ENCODE assay signal across 27 mouse cellular contexts in genomic region chr14:77100285-77100684, GRCm38 (mm10). TPM values are rescaled to one million over a fixed set of nuclear protein-coding genes. Genes with fewer than 3 reads are reported as not detected.
DNase-seq lines count a peak whose midpoint lies in the region; ATAC-seq and TF ChIP-seq lines count a peak whose summit lies in the region.
"Had no signal": no experiment of that assay in that cellular context is flagged by ENCODE, and none has a peak within 500 bp of the region (broad histone marks: within the 10 kb centered on the region; RNA-seq: fewer than 3 reads in every experiment).

No protein-coding gene starts in this region.

- H3K9me3 ChIP-seq in lung, embryonic 14.5 days (ENCODE audit: low read depth, low read length) = no peaks in the 10 kb centered on the region
- H3K9me3 ChIP-seq: embryonic facial prominence, embryonic 12.5 days; forebrain, embryonic 10.5 days; forebrain, embryonic 15.5 days; heart, embryonic 12.5 days; limb, embryonic 12.5 days; megakaryocyte, embryonic 14.5 days; midbrain, embryonic 13.5 days had no signal

- H3K4me2 ChIP-seq in lung, embryonic 14.5 days = no peak overlapping the region
- H3K4me2 ChIP-seq: embryonic facial prominence, embryonic 12.5 days; forebrain, embryonic 15.5 days; heart, embryonic 12.5 days; hindbrain, embryonic 14.5 days; limb, embryonic 12.5 days; midbrain, embryonic 13.5 days had no signal

- no peak for ATAC-seq in lung, embryonic 14.5 days (ENCODE audit: insufficient read depth)
- ATAC-seq in megakaryocyte-erythroid progenitor cell, adult 5-6 weeks (replicated peaks; ENCODE audit: low FRiP score, low TSS enrichment, poor library complexity, severe bottlenecking) = peak; percentile 55
- ATAC-seq: forebrain, embryonic 15.5 days; intestine, postnatal 0 days; midbrain, embryonic 13.5 days; Patski had no signal

- no peak overlapping the region for H3K4me3 ChIP-seq in lung, embryonic 14.5 days (ENCODE audit: low read depth, low read length)
- H3K4me3 ChIP-seq: embryonic facial prominence, embryonic 12.5 days; forebrain, embryonic 10.5 days; forebrain, embryonic 15.5 days; gastrocnemius, adult 2 months; heart, embryonic 12.5 days; left cerebral cortex, adult 2 months; limb, embryonic 12.5 days; megakaryocyte, embryonic 14.5 days; midbrain, embryonic 13.5 days had no signal

- no peak overlapping the region for H3K9ac ChIP-seq in lung, embryonic 14.5 days
- H3K9ac ChIP-seq: embryonic facial prominence, embryonic 12.5 days; forebrain, embryonic 15.5 days; heart, embryonic 12.5 days; hindbrain, embryonic 14.5 days; limb, embryonic 12.5 days; midbrain, embryonic 13.5 days had no signal

- H3K36me3 ChIP-seq in lung, embryonic 14.5 days (ENCODE audit: insufficient read depth) = no peaks in the 10 kb centered on the region
- H3K36me3 ChIP-seq: embryonic facial prominence, embryonic 12.5 days; forebrain, embryonic 10.5 days; forebrain, embryonic 15.5 days; G1E; heart, embryonic 12.5 days; limb, embryonic 12.5 days; midbrain, embryonic 13.5 days had no signal

- 66% methylated on average over 2 of the region's 2 CpGs for WGBS in lung, embryonic 14.5 days

- no peak overlapping the region for H3K27ac ChIP-seq in lung, embryonic 14.5 days (ENCODE audit: low read depth)
- H3K27ac ChIP-seq: embryonic facial prominence, embryonic 12.5 days; forebrain, embryonic 10.5 days; forebrain, embryonic 15.5 days; gastrocnemius, adult 2 months; hindbrain, embryonic 14.5 days; left cerebral cortex, adult 2 months; limb, embryonic 12.5 days; midbrain, embryonic 13.5 days had no signal

- no peaks in the 10 kb centered on the region for H3K4me1 ChIP-seq in lung, embryonic 14.5 days (ENCODE audit: insufficient read depth)
- H3K4me1 ChIP-seq: embryonic facial prominence, embryonic 12.5 days; forebrain, embryonic 10.5 days; forebrain, embryonic 15.5 days; heart, embryonic 12.5 days; limb, embryonic 12.5 days; megakaryocyte, embryonic 14.5 days; midbrain, embryonic 13.5 days had no signal

- H3K27me3 ChIP-seq in lung, embryonic 14.5 days (ENCODE audit: insufficient read depth, low read length) = no peaks in the 10 kb centered on the region
- H3K27me3 ChIP-seq: embryonic facial prominence, embryonic 12.5 days; forebrain, embryonic 15.5 days; heart, embryonic 12.5 days; limb, embryonic 12.5 days; midbrain, embryonic 13.5 days; Patski had no signal

- TF ChIP-seq CTCF in lung, embryonic 14.5 days (IDR thresholded peaks at IDR 0.05; ENCODE audit: low read depth) = no peak

- DNase-seq in adrenal gland, postnatal 10 days = peak; percentile 9
- DNase-seq in adrenal gland, postnatal 4 days (ENCODE audit: low spot score in 2 of 2) = no peak
- DNase-seq in lung, embryonic 14.5 days = peak; percentile 15
- no peak for DNase-seq in lung, postnatal 14 days
- DNase-seq in layer of hippocampus, postnatal 14 days (ENCODE audit: low spot score in 2 of 2) = no peak
- DNase-seq in urinary bladder, postnatal 25 days (ENCODE audit: low spot score) = no peak
- DNase-seq: B cell, adult 2 months; cerebellum, adult 9-10 months; cerebellum, postnatal 36 days; gastrocnemius, adult 2 months; gastrocnemius, postnatal 36 days; heart, adult 18-20 months; kidney, postnatal 14 days had no signal

RNA-seq across cellular contexts. Expression of gene Enox1, which starts 56.3 kb away (rescaled TPM):
- total RNA-seq in adrenal gland, postnatal 10 days (2021) = 1 to 10 TPM; 4.9 to 9.4 TPM
- 10 to 100 TPM; 12.8 to 13.4 TPM for total RNA-seq in adrenal gland, postnatal 4 days (2021)
- polyA plus RNA-seq in lung, embryonic 14.5 days (2014; fragmentation: Nextera tagmentation; extraction: Ambion mirVana) = 2.6 and 2.8 TPM in 2 replicates
- total RNA-seq in megakaryocyte-erythroid progenitor cell, adult 5-6 weeks (2014; fragmentation: Nextera tagmentation) = not detected in 2 replicates
- total RNA-seq in megakaryocyte-erythroid progenitor cell, adult 5-6 weeks (2017) = not detected in 2 replicates
- 10 to 100 TPM; 60.2 TPM for total RNA-seq in layer of hippocampus, postnatal 14 days (2021)
- polyA plus RNA-seq: G1E; liver, adult 2 months had no signal

Comparison
In these comparisons a context has a peak if more than half of its experiments do, and no peak if none do; other contexts are left out.
1. DNase-seq: peak in adrenal gland, postnatal 10 days (single experiment) and lung, embryonic 14.5 days (single experiment); none in adrenal gland, postnatal 4 days (0 of 2), lung, postnatal 14 days (single experiment), layer of hippocampus, postnatal 14 days (0 of 2) and urinary bladder, postnatal 25 days (single experiment).
2. RNA of gene Enox1, which starts 56.3 kb away (total RNA-seq): 60.2 TPM in layer of hippocampus, postnatal 14 days, 12.8 to 13.4 TPM in adrenal gland, postnatal 4 days and 4.9 to 9.4 TPM in adrenal gland, postnatal 10 days; not detected in megakaryocyte-erythroid progenitor cell, adult 5-6 weeks; every median in the first group is over 4 times any median in the second.